Mouse (Mus musculus) embryo, embryonic 10 days (tissue): ENCODE measurements around the gene F9.
A peak's percentile ranks its signal among the peaks of the same experiment; 100 is the strongest.
"Not testable (repeated sequence)": the region's sequence is repeated elsewhere in the genome, so short reads cannot be mapped to it uniquely, and the experiment has no call there.

ENCODE experiments used
- DNase-seq: peaks from one replicate; pipeline ENCODE4 v3.0.0-alpha.2; 2015; ENCODE audit warnings: low spot score

The F9 gene

GRCm38 (mm10) chrX:59999221-60000083 lies at the start of gene F9:
Gene F9 (plus strand): TSS chrX:59999464.
- no peak for DNase-seq

GRCm38 (mm10) chrX:59969767-59970166 lies 29.5 kb upstream of the F9 start:
- DNase-seq: not testable (repeated sequence)

GRCm38 (mm10) chrX:60000084-60000443 lies 800 bp downstream of the F9 start:
- DNase-seq: no peak

- DNase-seq: no peak
Measured at GRCm38 (mm10) chrX:60001461-60001860, 2.2 kb downstream of the F9 start.

GRCm38 (mm10) chrX:60013084-60013676 lies 13.9 kb downstream of the F9 start:
- peak; percentile 47 for DNase-seq

GRCm38 (mm10) chrX:60014588-60014987 lies 15.3 kb downstream of the F9 start:
- no peak for DNase-seq

GRCm38 (mm10) chrX:60021007-60021406 lies 21.7 kb downstream of the F9 start:
- DNase-seq: no peak

- no peak for DNase-seq
Measured at GRCm38 (mm10) chrX:60021595-60021994, 22.3 kb downstream of the F9 start.

GRCm38 (mm10) chrX:60026654-60027053 lies 27.4 kb downstream of the F9 start:
- DNase-seq: peak; percentile 56

GRCm38 (mm10) chrX:60054745-60055144 lies 55.5 kb downstream of the F9 start:
- no peak for DNase-seq

- DNase-seq: no peak
Measured at GRCm38 (mm10) chrX:60055185-60055584, 55.9 kb downstream of the F9 start.

- no peak for DNase-seq
Measured at GRCm38 (mm10) chrX:60075359-60075758, 76.1 kb downstream of the F9 start.
